In genomic region chr17:26490910-26491309, GRCm38 (mm10) we compare ENCODE assay signal across 14 mouse cellular contexts.
DNase-seq lines count a peak whose midpoint lies in the region; ATAC-seq lines count a peak whose summit lies in the region.
"Had no signal": no experiment of that assay in that cellular context is flagged by ENCODE, and none has a peak within 500 bp of the region (broad histone marks: within the 10 kb centered on the region; RNA-seq: fewer than 3 reads in every experiment).

No protein-coding gene starts in this region.

- H3K27me3 ChIP-seq in heart, embryonic 10.5 days (ENCODE audit: insufficient read depth, poor library complexity, severe bottlenecking), result no peaks in the 10 kb centered on the region
- no peaks in the 10 kb centered on the region for H3K27me3 ChIP-seq in hindbrain, embryonic 14.5 days (ENCODE audit: control insufficient read depth, insufficient read depth, low read length)
- H3K27me3 ChIP-seq: embryonic facial prominence, embryonic 13.5 days; hindbrain, embryonic 13.5 days; midbrain, embryonic 15.5 days had no signal

- ATAC-seq in hindbrain, embryonic 14.5 days (ENCODE audit: low FRiP score), result no peak
- ATAC-seq: forebrain, embryonic 16.5 days; midbrain, embryonic 15.5 days had no signal

- DNase-seq in gastrocnemius, postnatal 25 days, result peak; percentile 71
- no peak for DNase-seq in gastrocnemius, postnatal 4 days (ENCODE audit: low spot score in 2 of 2)
- peak; percentile 43 for DNase-seq in adipocyte (ENCODE audit: low spot score)
- no peak for DNase-seq in heart, embryonic 10.5 days (ENCODE audit: low spot score)
- DNase-seq in kidney, postnatal 36 days, result peak; percentile 58 to 65
- DNase-seq in thymus, postnatal 0 days (ENCODE audit: low spot score), result no peak
- DNase-seq in hindbrain, embryonic 14.5 days (ENCODE audit: low spot score), result no peak
- DNase-seq: cerebellum, adult 9-10 months; lung, embryonic 14.5 days; right cerebral cortex, postnatal 14 days had no signal

- H3K4me3 ChIP-seq in heart, embryonic 10.5 days, result no peak overlapping the region
- no peak overlapping the region for H3K4me3 ChIP-seq in hindbrain, embryonic 14.5 days (replicated peaks; ENCODE audit: low read length)
- H3K4me3 ChIP-seq: embryonic facial prominence, embryonic 13.5 days; hindbrain, embryonic 13.5 days; midbrain, embryonic 15.5 days had no signal

- no peak overlapping the region for H3K9ac ChIP-seq in hindbrain, embryonic 14.5 days
- H3K9ac ChIP-seq: embryonic facial prominence, embryonic 13.5 days; hindbrain, embryonic 13.5 days; lung, embryonic 14.5 days; midbrain, embryonic 15.5 days had no signal

- H3K9me3 ChIP-seq in heart, embryonic 10.5 days, result peaks cover 11% of the 10 kb centered on the region
- H3K9me3 ChIP-seq in hindbrain, embryonic 14.5 days (ENCODE audit: control insufficient read depth, low read length), result 0 out of 2 replicates have a peak, but pooled peaks cover 5% of the 10 kb centered on the region
- H3K9me3 ChIP-seq: midbrain, embryonic 15.5 days had no signal

- peak overlapping the region; percentile 79 for H3K27ac ChIP-seq in heart, embryonic 10.5 days
- no peak overlapping the region for H3K27ac ChIP-seq in hindbrain, embryonic 14.5 days
- H3K27ac ChIP-seq: embryonic facial prominence, embryonic 13.5 days; hindbrain, embryonic 13.5 days; midbrain, embryonic 15.5 days had no signal

- H3K4me1 ChIP-seq in heart, embryonic 10.5 days, result peaks cover 39% of the 10 kb centered on the region
- H3K4me1 ChIP-seq in hindbrain, embryonic 14.5 days (replicated peaks; ENCODE audit: control insufficient read depth, insufficient read depth, low read length), result no peaks in the 10 kb centered on the region
- H3K4me1 ChIP-seq: hindbrain, embryonic 13.5 days; midbrain, embryonic 15.5 days had no signal

- 27% methylated on average over 2 of the region's 2 CpGs for WGBS in heart, embryonic 10.5 days
- 87% methylated on average over 2 of the region's 2 CpGs for WGBS in hindbrain, embryonic 14.5 days

- peaks cover 12% of the 10 kb centered on the region; the same call in 1 of the 2 replicates for H3K36me3 ChIP-seq in heart, embryonic 10.5 days
- H3K36me3 ChIP-seq in hindbrain, embryonic 14.5 days (replicated peaks; ENCODE audit: control insufficient read depth, insufficient read depth), result no peaks in the 10 kb centered on the region
- H3K36me3 ChIP-seq: embryonic facial prominence, embryonic 13.5 days; hindbrain, embryonic 13.5 days; midbrain, embryonic 15.5 days had no signal

- no peak overlapping the region for H3K4me2 ChIP-seq in hindbrain, embryonic 14.5 days (replicated peaks)
- H3K4me2 ChIP-seq: embryonic facial prominence, embryonic 13.5 days; hindbrain, embryonic 13.5 days; lung, embryonic 14.5 days; midbrain, embryonic 15.5 days had no signal

Comparison
In these comparisons a context has a peak if more than half of its experiments do, and no peak if none do; other contexts are left out.
1. DNase-seq: peak in gastrocnemius, postnatal 25 days (single experiment), adipocyte (single experiment) and kidney, postnatal 36 days (2 of 2); none in gastrocnemius, postnatal 4 days (0 of 2), heart, embryonic 10.5 days (single experiment), thymus, postnatal 0 days (single experiment) and hindbrain, embryonic 14.5 days (single experiment).